Mouse (Mus musculus): ENCODE measurements at regions not wholly inside any gene's neighbourhood (a gene's known extent, or its start where the extent isn't known, plus 50 kb on each side); places are given as distances from the start of the nearest gene placed in this dataset.

GRCm38 (mm10) chr10:97389647-97390590 is 89.5 kb upstream of the Dcn start:
- TF ChIP-seq CTCF (IDR thresholded peaks at IDR 0.05; ENCODE audit: low read depth, low read length) (no peak), EP300 (IDR thresholded peaks at IDR 0.05; ENCODE audit: insufficient read depth, low read depth, low read length) (no peak), POLR2A (IDR thresholded peaks at IDR 0.05; ENCODE audit: insufficient read depth, low read length) (no peak)
